Mouse (Mus musculus) megakaryocyte progenitor cell, adult 5-6 weeks (primary cell): ENCODE measurements at regions not wholly inside any gene's neighbourhood (a gene's known extent, or its start where the extent isn't known, plus 50 kb on each side); places are given as distances from the start of the nearest gene placed in this dataset.
A peak's percentile ranks its signal among the peaks of the same experiment; 100 is the strongest.
"Not testable (repeated sequence)": the region's sequence is repeated elsewhere in the genome, so short reads cannot be mapped to it uniquely, and the experiment has no call there.

Experiments
- ATAC-seq: replicated peaks from 2 replicates; pipeline ENCODE4 v1.8.0; 2016; ENCODE audit warnings: mild to moderate bottlenecking, moderate TSS enrichment, inconsistent platforms; ENCODE audit not compliant: poor library complexity

GRCm38 (mm10) chr4:61998366-61998765, 55.6 kb downstream of the Mup20 start:
- ATAC-seq = peak; percentile 54; the same call in 1 of the 2 replicates

GRCm38 (mm10) chr4:61989941-61990340, 64.0 kb downstream of the Mup20 start:
- not testable (repeated sequence) for ATAC-seq

- ATAC-seq = no peak
These were observed 77.8 kb downstream of the Mup20 start for GRCm38 (mm10) chr4:61976159-61976558.

GRCm38 (mm10) chr4:61973236-61973635, 80.7 kb downstream of the Mup20 start:
- peak; percentile 69 for ATAC-seq

- ATAC-seq = no peak
These were observed 84.3 kb downstream of the Mup20 start for GRCm38 (mm10) chr4:61969691-61970090.

- not testable (repeated sequence) for ATAC-seq
These were observed 86.3 kb downstream of the Mup20 start for GRCm38 (mm10) chr4:61967674-61968073.

- ATAC-seq = no peak
These were observed 91.6 kb downstream of the Mup20 start for GRCm38 (mm10) chr4:61962315-61962714.
